Mouse (Mus musculus): ENCODE measurements at regions not wholly inside any gene's neighbourhood (a gene's known extent, or its start where the extent isn't known, plus 50 kb on each side); places are given as distances from the start of the nearest gene placed in this dataset.
A peak's percentile ranks its signal among the peaks of the same experiment; 100 is the strongest.

DNA sequence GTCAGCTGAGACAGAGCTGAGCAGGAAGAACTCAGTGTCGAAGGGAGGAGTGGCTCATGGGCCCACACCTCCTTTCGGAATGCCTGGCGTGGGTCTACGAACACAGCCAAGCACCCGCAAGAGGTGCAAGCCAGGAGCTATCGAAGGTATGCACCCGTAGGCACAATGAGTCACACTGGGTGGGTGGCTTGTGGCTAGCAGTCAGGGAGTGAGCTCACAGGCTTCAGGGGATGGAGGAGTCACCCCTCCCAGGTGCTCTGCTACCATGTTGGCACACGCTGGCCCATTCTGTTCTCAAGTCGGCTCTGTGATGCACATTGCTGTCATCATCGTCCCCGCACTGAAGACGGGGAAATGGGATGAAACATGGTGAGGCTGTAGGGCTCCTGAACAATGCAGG lies 115.7 kb downstream of the Tle3 start:
- DNase-seq: no peak

DNA sequence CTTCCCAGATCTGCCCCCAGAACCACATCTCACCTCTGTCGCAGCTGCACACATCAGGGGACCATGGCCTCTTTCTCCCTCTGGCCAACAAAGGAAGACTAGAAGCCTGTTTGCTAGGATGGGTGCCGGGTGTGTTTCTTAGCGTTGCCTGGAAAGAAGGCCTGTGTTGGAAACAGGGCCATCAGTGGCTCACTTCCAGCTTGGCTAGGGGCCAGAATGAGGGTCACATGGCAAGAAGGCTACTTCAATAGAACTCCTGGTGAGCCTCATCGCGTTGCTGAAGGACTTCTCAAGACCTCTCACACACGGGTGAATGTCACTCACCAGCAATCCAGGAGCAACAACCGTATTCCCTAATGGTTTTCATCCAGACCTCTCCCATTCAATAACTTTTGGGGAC lies 115.0 kb downstream of the Tle3 start:
- DNase-seq: no peak

DNA sequence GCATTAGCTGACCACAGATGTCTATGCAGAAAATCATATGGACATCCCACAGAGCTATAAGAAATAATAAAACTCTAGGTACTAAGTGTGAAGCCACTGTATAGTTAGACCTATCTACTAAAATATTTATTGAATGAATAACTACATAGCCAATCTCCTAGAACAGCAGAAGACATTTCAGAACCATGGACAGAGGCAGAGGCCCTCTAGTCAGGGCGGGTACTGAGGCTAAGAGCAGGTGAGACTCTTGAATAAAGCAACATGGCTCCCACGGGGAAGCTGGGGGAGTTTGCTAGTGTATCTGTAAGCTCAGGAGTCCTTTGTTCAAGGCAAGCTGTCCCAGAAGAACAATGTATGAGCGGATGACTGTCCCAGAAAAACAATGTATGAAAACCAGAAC lies 112.2 kb downstream of the Tle3 start:
- peak; percentile 46 for DNase-seq

DNA sequence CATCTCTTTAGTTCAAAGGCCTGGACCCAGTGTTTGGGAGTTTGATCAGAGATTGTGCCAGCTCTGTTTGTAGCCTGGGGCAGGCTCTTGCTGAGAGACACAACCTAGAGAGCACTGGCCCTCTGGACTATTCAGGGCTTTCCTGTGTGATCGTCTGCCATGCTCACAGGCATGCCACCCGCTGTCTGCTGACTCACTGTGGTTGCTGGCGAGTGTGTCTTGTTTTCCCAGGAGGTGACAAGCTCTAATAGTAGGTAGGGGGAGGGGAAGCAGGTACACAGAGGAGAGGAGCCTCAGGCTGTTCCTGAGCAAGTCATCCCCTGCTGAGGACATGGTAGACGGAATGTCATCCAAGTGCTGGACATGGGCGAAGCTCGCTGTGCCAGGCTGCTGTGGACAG lies 107.5 kb downstream of the Tle3 start:
- no peak for DNase-seq

DNA sequence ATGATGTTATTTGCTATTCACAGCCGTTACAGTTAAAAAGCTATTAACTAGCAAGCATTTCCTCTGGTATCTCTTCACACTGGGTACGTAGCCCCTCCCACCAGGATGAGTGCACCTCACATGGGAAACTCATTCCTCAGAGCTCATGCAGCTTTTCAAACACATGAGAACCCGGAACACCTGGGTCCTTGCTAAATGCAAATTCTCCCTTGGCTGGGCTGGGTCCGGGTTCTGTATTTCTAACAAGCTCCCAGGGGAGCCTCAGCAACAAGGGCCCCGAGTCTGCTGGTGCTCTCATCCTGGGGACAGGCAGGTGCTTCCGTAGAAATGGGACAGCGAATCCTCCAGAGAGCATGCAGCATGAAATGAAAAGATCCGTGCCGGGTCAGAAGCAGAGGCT lies 106.7 kb downstream of the Tle3 start:
- DNase-seq: peak; percentile 8

DNA sequence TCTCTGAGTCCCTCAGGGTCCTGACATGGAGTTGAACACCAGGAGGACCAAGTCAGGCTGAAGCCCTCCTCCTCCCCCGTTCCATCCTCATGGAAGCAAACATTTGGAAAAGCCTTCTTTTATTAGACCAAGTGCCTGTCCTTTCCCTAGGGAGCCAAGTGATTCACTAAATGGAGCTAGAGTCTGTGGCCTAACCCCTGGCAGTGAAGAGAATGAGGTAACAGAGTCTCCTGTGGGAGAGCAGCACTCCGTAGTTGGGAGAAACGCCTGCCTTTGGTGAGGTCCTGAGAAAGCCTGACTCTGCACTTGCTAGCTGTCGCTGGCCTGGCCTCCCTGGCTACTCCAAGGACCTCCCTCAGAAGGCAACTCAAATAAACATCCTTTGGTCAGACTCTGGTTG lies 104.2 kb downstream of the Tle3 start:
- DNase-seq: no peak

DNA sequence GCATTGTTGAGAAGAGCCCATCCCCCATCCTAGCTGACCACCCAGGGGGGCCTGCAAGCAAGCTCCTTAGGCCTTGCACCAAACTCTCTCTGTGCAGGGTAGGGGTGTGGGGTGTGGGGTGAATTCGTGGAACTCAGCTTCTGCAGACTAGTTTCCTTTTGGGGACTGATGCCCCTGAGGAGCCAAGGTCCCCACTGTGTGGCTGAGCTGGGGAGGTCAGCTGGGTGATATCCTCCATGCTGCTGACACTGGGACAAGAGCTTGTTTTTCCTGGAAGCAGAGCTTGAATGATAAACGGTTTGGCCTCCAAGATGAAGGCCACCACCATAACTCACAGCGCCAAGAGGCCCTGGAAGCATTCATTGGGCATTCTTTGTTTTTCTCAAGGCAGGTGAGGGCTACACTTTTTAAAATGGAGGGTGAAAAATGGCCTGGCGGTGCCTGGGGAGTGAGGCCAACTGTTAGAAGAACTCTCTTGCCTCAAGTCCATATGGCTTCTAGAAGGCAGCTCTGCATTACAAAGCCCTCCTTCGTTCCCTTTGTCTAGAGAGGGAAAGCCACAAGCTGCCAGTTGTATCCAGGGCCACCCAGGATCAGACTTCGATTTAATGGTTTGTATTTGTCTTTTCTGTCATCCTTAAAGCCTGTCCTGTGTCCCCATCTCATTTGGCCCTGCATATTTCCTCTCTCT lies 98.8 kb downstream of the Tle3 start:
- no peak for DNase-seq

DNA sequence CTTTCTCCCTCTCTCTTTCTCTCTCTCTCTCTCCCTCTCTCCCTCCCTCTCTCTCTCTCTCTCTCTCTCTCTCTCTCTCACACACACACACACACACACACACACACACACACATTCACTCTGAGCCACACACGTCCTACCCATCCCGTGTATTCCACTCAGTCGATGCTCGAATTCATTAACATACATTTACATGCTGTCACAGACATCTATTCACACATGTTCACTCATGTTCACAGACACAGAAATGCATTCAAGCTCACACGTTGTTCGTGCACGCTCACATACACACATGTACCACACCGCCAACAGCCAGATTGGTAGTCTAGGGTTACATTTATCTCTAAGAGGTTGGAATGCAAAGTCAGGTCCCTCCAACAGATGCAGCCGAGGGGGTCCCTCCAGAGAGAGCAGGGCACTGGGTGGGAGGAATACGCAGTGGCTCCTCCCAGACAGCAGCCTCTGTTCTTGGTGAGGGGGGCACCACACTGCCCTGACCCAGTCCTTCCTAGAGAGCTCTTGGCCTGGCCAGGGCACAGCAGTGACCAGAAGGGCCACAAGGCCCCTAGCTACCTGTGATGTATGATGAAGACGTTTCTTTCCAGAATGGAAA lies 96.8 kb downstream of the Tle3 start:
- no peak for DNase-seq

DNA sequence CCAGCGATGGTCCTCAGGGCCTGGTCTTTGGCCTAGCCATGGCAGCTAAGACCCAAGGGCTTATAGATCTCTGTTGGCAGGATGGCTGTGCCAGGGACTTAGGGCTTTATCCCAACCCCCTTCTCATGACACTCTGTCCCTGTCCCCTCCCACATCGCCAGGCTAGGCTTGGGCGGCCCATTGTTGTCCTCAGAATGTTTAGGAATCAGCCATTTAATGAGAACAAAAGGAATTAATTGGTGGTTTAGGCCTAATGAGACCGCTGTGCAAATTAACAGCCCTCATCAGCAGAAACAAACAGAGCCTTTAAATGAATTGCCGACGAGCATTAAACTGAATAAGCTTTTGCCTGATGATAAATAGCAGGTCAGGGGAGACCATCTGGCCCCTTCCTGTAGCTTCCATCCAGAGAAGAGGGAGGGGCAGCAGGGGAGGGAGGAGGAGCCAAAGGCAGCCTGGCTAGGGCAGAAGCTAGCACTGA lies 96.2 kb downstream of the Tle3 start:
- DNase-seq: no peak

Measured in thymus, postnatal 25 days (tissue).